Mouse (Mus musculus): ENCODE measurements around the gene Ulk3. TPM values are rescaled to one million over a fixed set of nuclear protein-coding genes. Genes with fewer than 3 reads are reported as not detected.
A peak's percentile ranks its signal among the peaks of the same experiment; 100 is the strongest.

The Ulk3 gene
- polyA plus RNA-seq (2016; fragmentation: Nextera tagmentation; extraction: Ambion mirVana): 10.1 and 12.0 TPM in 2 replicates

DNA sequence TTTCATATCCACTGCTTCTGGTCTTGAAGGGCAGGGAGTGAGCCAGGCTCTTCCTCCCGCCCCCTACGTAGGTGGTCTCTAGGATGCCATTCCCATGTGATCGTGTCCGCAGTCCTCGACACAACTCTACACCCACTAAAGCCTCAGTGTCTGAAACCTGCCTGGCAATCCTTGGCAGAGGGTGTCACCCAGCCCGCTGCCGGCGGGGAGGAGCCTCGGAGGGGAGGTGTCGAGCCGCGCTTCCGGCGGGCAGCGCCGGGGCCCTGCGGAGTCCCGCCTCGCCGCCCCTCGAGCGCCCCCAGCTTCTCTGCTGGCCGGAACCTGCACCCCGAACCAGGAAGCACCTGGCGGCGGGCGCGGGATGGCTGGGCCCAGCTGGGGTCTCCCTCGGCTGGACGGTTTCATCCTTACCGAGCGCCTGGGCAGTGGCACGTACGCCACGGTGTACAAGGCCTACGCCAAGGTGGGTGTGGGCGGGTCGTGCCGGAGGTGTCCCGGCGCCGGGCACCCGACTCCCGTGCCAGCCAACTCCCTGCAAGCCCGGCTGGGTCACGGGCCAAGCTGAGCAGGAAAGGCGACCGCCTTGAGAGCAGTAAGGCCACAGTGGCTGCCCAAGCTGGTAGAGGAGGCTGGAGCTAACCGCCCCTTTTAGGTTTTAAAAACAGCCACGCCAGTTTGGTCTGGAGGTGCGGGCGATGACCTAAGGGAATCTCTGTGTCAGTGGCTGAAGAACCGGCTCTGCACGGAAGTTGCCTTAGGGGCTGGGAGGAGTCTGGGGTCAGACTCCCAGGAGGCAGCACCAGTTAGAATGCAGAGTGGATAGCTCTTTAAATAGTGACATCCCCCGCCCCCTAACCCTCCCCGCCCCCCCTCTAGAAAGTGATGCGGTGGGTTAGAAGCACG is at the start of gene Ulk3:
Ulk3 (plus strand) TSS at position 229 of the 903 bp plus-strand sequence.
- no peaks in the 10 kb centered on the region for H3K9me3 ChIP-seq (replicated peaks)
- H3K27me3 ChIP-seq (ENCODE audit: low read depth, poor library complexity, severe bottlenecking): no peaks in the 10 kb centered on the region
- H3K36me3 ChIP-seq: peaks cover 41% of the 10 kb centered on the region
- H3K4me1 ChIP-seq: peaks cover 22% of the 10 kb centered on the region
- peak; percentile 80 for DNase-seq (ENCODE audit: low spot score)
- H3K4me3 ChIP-seq: peak within 1 kb of the TSS; percentile 82
- under 1% methylated on average over 58 of the region's 58 CpGs for whole genome bisulfite sequencing
- peak within 1 kb of the TSS; percentile 87 for H3K27ac ChIP-seq

DNA sequence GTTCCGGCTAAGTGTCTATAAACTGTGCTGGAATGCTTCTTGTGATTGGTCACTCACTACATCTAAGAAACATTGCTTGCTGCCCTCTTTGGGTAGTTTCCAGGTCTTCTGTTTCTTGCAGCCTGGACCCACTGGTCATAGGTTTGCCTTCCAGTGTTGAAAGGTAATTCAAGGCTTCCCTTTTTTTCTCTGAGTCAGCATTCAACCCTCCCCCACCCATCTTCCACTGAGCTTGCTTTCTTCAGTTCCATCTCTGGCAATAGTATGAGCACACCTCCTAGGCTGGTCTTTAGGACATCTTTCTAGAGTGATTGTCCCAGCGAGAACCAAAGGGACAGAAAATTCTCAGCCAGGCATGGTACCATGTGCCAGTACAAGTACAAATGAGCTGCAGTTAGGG is 49.7 kb upstream of the Ulk3 start:
- DNase-seq (ENCODE audit: low spot score): no peak
- Histone ChIP-seq H3K9me3 (replicated peaks) (no peaks in the 10 kb centered on the region), H3K4me3 (no peak overlapping the region), H3K27ac (no peak overlapping the region), H3K4me1 (peaks cover 24% of the 10 kb centered on the region), H3K27me3 (ENCODE audit: low read depth, poor library complexity, severe bottlenecking) (no peaks in the 10 kb centered on the region), H3K36me3 (peaks cover 66% of the 10 kb centered on the region)
- 92% methylated on average over 2 of the region's 2 CpGs for WGBS

DNA sequence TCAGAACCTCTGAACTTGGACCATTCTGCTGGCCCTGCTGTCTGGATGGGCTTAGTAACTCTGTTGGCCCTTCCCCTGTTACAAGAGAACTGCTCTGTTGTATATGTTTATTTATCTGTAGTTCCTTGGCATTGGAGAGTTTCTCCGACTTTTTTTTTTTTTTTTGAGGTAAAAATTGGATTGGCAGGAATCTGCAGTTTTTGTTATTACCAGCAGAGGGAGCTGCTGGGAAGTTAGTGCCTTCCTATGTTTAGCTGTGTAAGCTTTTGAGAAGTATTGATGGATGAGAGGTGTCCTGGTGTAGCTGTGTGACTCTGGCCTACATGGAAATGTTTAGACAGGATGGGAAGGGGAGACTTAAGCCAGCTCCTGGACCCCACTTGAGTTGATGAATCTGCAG is 47.9 kb upstream of the Ulk3 start:
- peaks cover 24% of the 10 kb centered on the region for H3K4me1 ChIP-seq
- H3K9me3 ChIP-seq (replicated peaks): no peaks in the 10 kb centered on the region
- no peak overlapping the region for H3K27ac ChIP-seq
- peaks cover 78% of the 10 kb centered on the region for H3K36me3 ChIP-seq
- 46% methylated on average over 1 of the region's 1 CpGs for WGBS
- H3K27me3 ChIP-seq (ENCODE audit: low read depth, poor library complexity, severe bottlenecking): no peaks in the 10 kb centered on the region
- H3K4me3 ChIP-seq: no peak overlapping the region
- no peak for DNase-seq (ENCODE audit: low spot score)

DNA sequence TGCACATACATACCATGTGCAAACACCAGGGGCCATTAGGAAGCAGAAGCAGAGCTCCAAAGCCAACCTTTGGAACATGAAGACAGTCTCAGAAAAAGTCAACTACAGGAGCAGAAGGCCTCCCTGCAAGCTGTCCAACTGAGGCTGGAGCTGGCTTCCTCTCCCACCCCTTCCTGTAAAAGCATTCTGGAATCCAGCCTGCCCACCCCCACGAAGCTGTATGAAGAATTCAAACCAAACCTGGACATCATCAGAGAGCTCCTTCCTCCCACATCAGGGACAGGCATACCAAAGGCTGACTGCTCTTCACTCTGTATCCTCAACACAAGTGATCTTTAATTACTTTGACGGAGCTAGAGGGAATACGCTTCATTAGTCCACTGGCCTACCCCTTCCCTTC is 45.3 kb upstream of the Ulk3 start:
- 81% methylated on average over 3 of the region's 3 CpGs for WGBS
- no peaks in the 10 kb centered on the region for H3K9me3 ChIP-seq (replicated peaks)
- no peak for DNase-seq (ENCODE audit: low spot score)
- peaks cover 3% of the 10 kb centered on the region for H3K4me1 ChIP-seq
- H3K27ac ChIP-seq: no peak overlapping the region
- H3K36me3 ChIP-seq: peaks cover 98% of the 10 kb centered on the region
- no peaks in the 10 kb centered on the region for H3K27me3 ChIP-seq (ENCODE audit: low read depth, poor library complexity, severe bottlenecking)
- H3K4me3 ChIP-seq: no peak overlapping the region

DNA sequence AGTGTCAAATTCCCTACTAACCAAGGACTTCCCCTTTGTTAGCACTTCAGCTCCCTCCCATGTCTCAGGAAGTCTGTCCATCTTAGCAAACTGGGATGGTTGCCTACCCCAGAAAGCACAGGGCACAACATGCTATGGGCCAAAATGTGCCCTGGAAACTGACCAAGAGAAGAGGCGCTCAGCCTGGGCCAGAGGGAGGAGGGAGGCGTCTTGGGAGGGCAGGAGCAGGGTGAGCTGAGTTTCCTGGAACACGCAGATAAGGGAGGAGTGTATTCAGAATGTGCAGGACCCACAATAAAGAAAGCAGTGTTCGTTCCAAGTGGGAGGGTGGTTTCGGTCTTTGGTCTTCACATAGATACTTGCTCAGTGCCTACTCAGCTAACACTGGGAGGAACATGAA is 42.0 kb upstream of the Ulk3 start:
- DNase-seq (ENCODE audit: low spot score): no peak
- H3K36me3 ChIP-seq: peaks cover 84% of the 10 kb centered on the region
- 90% methylated on average over 5 of the region's 5 CpGs for WGBS

DNA sequence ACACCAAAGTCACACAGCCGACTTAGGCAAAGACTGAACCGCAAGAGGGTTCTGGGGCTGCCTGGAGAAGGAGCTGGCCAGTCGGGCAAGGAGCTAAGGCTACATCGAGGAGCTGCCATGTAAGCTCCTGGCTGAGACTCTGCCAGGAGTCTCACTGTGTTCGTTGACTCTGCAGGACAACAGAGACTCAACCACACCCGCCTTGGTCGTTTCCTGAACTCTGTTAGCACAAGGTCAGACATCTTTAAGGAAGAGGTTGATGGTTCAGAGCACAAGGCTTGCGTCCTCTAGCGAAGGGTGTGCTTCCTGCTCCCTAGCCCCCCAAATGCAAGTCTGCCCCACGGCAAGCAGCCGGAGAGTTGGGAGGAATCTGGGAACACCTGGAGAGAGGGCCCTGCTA is 41.4 kb upstream of the Ulk3 start:
- H3K36me3 ChIP-seq: peaks cover 78% of the 10 kb centered on the region
- no peaks in the 10 kb centered on the region for H3K27me3 ChIP-seq (ENCODE audit: low read depth, poor library complexity, severe bottlenecking)
- DNase-seq (ENCODE audit: low spot score): no peak
- no peak overlapping the region for H3K27ac ChIP-seq
- H3K4me3 ChIP-seq: no peak overlapping the region
- peaks cover 9% of the 10 kb centered on the region for H3K4me1 ChIP-seq
- no peaks in the 10 kb centered on the region for H3K9me3 ChIP-seq (replicated peaks)
- WGBS: 89% methylated on average over 11 of the region's 11 CpGs

More for the DNA sequence above, 42.0 kb upstream of the Ulk3 start:
- Histone ChIP-seq H3K4me3 (no peak overlapping the region), H3K27ac (no peak overlapping the region), H3K27me3 (ENCODE audit: low read depth, poor library complexity, severe bottlenecking) (no peaks in the 10 kb centered on the region), H3K4me1 (peaks cover 7% of the 10 kb centered on the region), H3K9me3 (replicated peaks) (no peaks in the 10 kb centered on the region)

DNA sequence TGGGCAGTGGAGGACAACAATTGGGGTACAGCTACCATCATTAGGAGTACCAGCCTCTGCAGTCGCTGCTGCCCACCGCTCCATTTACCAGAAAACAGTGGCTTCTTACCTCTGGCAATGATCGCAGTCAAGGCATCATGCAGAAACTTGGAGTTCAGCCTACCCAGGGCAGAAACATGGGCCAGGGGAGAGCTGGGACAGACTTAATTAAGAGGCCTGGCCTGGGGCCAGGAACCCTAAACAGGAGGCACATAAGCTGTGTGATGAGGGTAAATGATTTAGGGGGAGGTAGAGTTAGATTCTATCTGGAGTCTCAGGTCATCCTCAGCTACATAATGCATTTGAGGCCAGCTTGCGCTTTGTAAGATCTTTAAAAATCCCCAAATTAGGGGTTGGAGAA is 40.1 kb upstream of the Ulk3 start:
- Histone ChIP-seq H3K36me3 (peaks cover 65% of the 10 kb centered on the region), H3K4me3 (no peak overlapping the region), H3K27ac (no peak overlapping the region), H3K9me3 (replicated peaks) (no peaks in the 10 kb centered on the region), H3K4me1 (peaks cover 12% of the 10 kb centered on the region), H3K27me3 (ENCODE audit: low read depth, poor library complexity, severe bottlenecking) (no peaks in the 10 kb centered on the region)
- WGBS: 97% methylated on average over 4 of the region's 4 CpGs
- DNase-seq (ENCODE audit: low spot score): no peak

DNA sequence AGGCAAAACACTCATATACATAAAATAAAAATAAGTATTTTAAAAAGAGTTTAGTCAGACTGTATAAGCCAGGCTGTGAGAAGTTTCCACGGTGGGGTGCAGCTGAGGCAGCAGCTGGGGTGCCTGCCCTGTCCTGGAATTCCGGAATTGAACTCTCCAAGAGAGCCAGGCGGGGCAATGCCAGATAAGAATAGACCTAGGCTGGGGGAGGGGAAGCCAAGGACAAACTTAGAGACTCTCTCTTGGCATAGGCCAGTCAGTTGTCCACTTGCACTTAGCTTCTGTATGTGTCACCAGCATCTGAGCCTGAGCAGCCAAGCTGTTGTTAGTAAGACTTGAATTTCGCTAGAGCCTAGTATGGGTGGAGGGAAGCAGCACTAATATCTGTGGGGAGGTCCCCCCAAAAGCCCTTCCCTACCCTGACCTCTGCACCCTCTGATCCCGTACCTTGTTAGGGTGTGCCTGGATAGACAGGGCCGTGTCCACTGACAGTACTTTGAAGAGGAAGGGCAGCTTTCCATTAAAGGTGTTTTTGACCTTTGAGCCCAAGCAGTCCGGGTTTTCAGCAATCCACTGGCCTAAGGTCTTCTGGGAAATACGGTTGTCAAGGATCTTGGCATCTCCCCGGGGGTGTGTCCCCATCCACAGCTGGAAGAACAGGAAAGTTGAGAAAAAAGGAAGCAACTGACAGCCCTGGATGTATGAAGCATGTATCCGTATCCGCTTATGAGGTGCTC is 39.0 kb upstream of the Ulk3 start:
- H3K27me3 ChIP-seq (ENCODE audit: low read depth, poor library complexity, severe bottlenecking): no peaks in the 10 kb centered on the region
- H3K4me1 ChIP-seq: peaks cover 12% of the 10 kb centered on the region
- no peak for DNase-seq (ENCODE audit: low spot score)
- peaks cover 54% of the 10 kb centered on the region for H3K36me3 ChIP-seq
- no peaks in the 10 kb centered on the region for H3K9me3 ChIP-seq (replicated peaks)
- no peak overlapping the region for H3K27ac ChIP-seq
- 91% methylated on average over 11 of the region's 11 CpGs for WGBS
- no peak overlapping the region for H3K4me3 ChIP-seq

DNA sequence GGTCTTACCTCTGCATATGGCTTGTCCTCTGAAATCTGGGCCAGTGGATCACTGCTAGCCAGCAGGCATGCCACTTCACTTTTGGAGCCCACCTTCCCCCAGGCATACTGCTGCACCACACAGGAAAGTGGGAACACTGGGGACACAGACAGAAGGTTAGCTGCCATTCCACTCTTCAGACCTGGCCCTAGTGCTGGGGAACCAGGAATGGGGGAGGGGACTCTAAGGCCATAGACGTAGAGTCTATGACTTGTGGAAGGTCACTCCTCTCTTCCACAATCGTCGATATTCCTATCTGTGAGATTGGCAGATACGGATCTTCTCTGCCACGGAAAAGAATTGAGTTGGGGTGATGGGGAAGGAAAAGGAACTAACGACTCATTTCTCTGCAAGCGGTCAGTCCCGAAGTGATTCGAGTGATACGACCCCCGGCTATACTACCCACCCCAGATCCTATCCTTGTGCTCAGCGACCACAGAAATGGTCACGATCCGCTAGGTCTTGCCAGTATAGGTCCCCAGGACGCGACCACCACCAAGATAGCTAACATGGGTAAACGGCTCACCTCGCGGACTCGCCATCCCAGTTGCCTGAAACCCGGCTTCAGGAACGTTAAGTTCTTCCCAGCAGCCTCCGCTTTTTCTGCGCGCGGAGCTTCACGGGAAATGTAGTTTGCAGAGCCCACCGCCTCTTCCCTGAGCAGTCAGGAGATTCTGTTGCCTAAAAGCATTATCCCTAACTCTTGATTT is 36.9 kb upstream of the Ulk3 start, which contains the start of gene Mpi:
Mpi (minus strand) TSS at position 625 of the 749 bp plus-strand sequence.
- WGBS: under 1% methylated on average over 28 of the region's 28 CpGs
- peak within 1 kb of the TSS; percentile 73 for H3K27ac ChIP-seq

DNA sequence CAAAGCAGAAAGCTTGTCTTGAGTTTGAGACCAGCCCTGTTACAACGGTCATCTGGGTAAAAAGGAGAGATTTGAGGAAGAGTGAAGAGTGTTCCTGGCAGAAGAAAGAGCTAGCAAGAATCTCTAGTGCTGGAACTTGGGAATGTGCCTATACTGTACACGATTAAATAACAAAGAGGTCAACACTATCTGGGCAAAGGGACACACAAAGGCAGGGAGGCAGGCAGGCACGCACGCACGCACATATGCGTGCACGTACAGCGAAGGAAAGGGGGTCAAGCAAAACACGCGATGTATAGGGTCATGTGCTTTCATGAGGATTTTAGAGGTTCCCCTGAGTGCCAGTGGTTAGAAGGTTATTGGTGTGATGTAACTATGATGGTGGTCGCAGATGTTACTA is 36.1 kb upstream of the Ulk3 start:
- Histone ChIP-seq H3K27ac (0 out of 2 replicates have a peak overlapping the region, but pooled peaks have one; percentile 73), H3K27me3 (ENCODE audit: low read depth, poor library complexity, severe bottlenecking) (no peaks in the 10 kb centered on the region), H3K9me3 (replicated peaks) (no peaks in the 10 kb centered on the region), H3K4me3 (no peak overlapping the region), H3K36me3 (peaks cover 26% of the 10 kb centered on the region), H3K4me1 (peaks cover 12% of the 10 kb centered on the region)
- no peak for DNase-seq (ENCODE audit: low spot score)
- WGBS: 75% methylated on average over 11 of the region's 11 CpGs

More for the DNA sequence above, 36.9 kb upstream of the Ulk3 start, which contains the start of gene Mpi:
- Histone ChIP-seq H3K4me3 (peak within 1 kb of the TSS; percentile 61), H3K36me3 (peaks cover 34% of the 10 kb centered on the region), H3K4me1 (peaks cover 12% of the 10 kb centered on the region), H3K27me3 (ENCODE audit: low read depth, poor library complexity, severe bottlenecking) (no peaks in the 10 kb centered on the region), H3K9me3 (replicated peaks) (no peaks in the 10 kb centered on the region)
- peak; percentile 74 for DNase-seq (ENCODE audit: low spot score)

DNA sequence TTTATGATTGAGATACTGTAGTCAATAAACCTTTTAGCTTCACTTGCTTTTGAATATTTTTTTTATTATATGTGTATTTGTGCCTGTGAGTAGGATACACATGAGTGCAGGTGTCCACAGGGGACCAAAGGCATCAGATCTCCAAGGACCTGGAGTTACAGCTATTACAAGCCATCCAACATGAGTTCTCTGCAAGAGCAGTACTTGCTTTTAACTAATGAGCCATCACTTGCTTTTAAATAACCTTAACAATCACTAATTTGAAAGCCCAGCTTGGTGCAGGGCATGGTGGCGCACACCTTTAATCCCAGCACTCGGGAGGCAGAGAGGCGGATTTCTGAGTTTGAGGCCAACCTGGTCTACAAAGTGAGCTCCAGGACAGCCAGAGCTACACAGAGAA is 34.5 kb upstream of the Ulk3 start:
- 53% methylated on average over 3 of the region's 3 CpGs for WGBS
- Histone ChIP-seq H3K4me3 (no peak overlapping the region), H3K9me3 (replicated peaks) (no peaks in the 10 kb centered on the region), H3K27ac (no peak overlapping the region), H3K36me3 (peaks cover 9% of the 10 kb centered on the region), H3K4me1 (peaks cover 12% of the 10 kb centered on the region), H3K27me3 (ENCODE audit: low read depth, poor library complexity, severe bottlenecking) (no peaks in the 10 kb centered on the region)
- no peak for DNase-seq (ENCODE audit: low spot score)

DNA sequence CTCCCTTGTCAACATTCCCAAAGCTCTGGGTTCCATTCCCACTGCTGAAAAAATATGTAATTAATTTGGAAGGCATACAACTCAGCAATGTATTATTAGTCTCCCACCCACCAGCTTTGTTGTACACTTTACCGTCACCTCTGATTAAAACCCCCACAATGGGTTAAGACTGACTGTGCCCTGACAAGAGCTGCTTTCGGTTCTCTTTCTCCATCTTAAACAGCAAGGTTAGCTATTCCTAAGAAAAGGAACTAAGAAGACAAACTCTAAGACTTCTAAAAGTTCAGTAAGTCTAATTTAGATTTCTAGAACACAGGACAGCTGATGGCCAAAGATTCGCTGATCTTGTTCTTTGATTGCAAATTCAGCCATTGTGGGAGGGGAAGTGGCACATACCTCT is 32.0 kb upstream of the Ulk3 start:
- no peaks in the 10 kb centered on the region for H3K36me3 ChIP-seq
- H3K4me1 ChIP-seq: peaks cover 23% of the 10 kb centered on the region
- no peaks in the 10 kb centered on the region for H3K9me3 ChIP-seq (replicated peaks)
- no peaks in the 10 kb centered on the region for H3K27me3 ChIP-seq (ENCODE audit: low read depth, poor library complexity, severe bottlenecking)
- H3K4me3 ChIP-seq: no peak overlapping the region
- H3K27ac ChIP-seq: no peak overlapping the region
- DNase-seq (ENCODE audit: low spot score): no peak
- 80% methylated on average over 3 of the region's 3 CpGs for WGBS
